Mouse (Mus musculus) forebrain, embryonic 13.5 days (tissue): Measurements from ENCODE around the gene Zfp473. TPM values are rescaled to one million over a fixed set of nuclear protein-coding genes. Genes with fewer than 3 reads are reported as not detected.
A peak's percentile ranks its signal among the peaks of the same experiment; 100 is the strongest.
"Not testable (repeated sequence)": the region's sequence is repeated elsewhere in the genome, so short reads cannot be mapped to it uniquely, and the experiment has no call there.

Experiments
- ATAC-seq: fragments of 200-750 bp; cut with Nextera tagmentation; 2 replicates; pipeline ENCODE4 v1.8.0; 2017
- H3K27ac ChIP-seq: fragments of 300-500 bp; sonication (generic); 2 replicates; pipeline ENCODE4 v1.5.1; 2015; ENCODE audit warnings: inconsistent platforms, mild to moderate bottlenecking, moderate library complexity
- H3K27me3 ChIP-seq: fragments of 300-500 bp; sonication (generic); 2 replicates; pipeline ENCODE4 v1.6.1; 2015; ENCODE audit warnings: mild to moderate bottlenecking, inconsistent platforms
- H3K36me3 ChIP-seq: fragments of 300-500 bp; sonication (generic); 2 replicates; pipeline ENCODE4 v1.6.1; 2015; ENCODE audit warnings: mild to moderate bottlenecking, inconsistent platforms; ENCODE audit not compliant: poor library complexity, severe bottlenecking
- H3K4me1 ChIP-seq: fragments of 300-500 bp; sonication (generic); 2 replicates; pipeline ENCODE4 v1.6.1; 2015; ENCODE audit warnings: inconsistent platforms
- H3K4me2 ChIP-seq: fragments of 300-500 bp; sonication (generic); 2 replicates; pipeline ENCODE4 v1.6.1; 2015; ENCODE audit warnings: inconsistent platforms, mild to moderate bottlenecking, moderate library complexity
- H3K4me3 ChIP-seq: fragments of 300-500 bp; sonication (generic); 2 replicates; pipeline ENCODE4 v1.5.1; 2015; ENCODE audit warnings: mild to moderate bottlenecking, inconsistent platforms
- H3K9ac ChIP-seq: fragments of 300-500 bp; sonication (generic); 2 replicates; pipeline ENCODE4 v1.6.1; 2015; ENCODE audit warnings: mild to moderate bottlenecking, inconsistent platforms
- H3K9me3 ChIP-seq: fragments of 300-500 bp; sonication (generic); replicated peaks from 2 replicates; pipeline ENCODE4 v1.6.1; 2016; ENCODE audit warnings: inconsistent platforms
- WGBS: fragments of 180-500 bp; shearing (Covaris S2); methylation state at CpG from one replicate; pipeline ENCODE4 v1.1.7; 2015; 5-methylcytosine and 5-hydroxymethylcytosine counted together
- polyA plus RNA-seq: library from polyadenylated mRNA; unstranded; fragments of >200 nt; fragmentation: Nextera tagmentation; extraction: Ambion mirVana; gene quantifications from 2 replicates; pipeline ENCODE4 v1.2.1, GENCODE M21; 2015

Zfp473 gene
- 1.4 and 1.6 TPM in 2 replicates for polyA plus RNA-seq

DNA sequence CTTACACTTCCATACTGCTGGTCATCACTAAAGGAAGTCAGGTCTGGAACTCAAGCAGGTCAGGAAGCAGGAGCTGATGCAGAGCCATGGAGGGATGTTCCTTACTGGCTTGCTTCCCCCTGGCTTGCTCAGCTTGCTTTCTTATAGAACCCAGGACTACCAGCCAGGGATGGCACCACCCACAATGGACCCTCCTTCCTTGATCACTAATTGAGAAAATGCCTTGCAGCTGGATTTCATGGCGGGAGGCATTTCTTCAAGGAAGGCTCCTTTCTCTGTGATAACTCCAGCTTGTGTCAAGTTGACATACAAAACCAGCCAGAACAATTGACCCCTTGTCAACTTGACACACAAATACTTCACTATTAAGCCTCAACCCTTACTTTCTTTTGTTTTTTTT, at the start of gene Zfp473:
TSS of gene Zfp473 (minus strand) at position 101 of the 400 bp plus-strand sequence.
- not testable (repeated sequence) for H3K9ac ChIP-seq, H3K4me3 ChIP-seq, H3K27ac ChIP-seq, H3K9me3 ChIP-seq, H3K4me2 ChIP-seq, ATAC-seq, H3K27me3 ChIP-seq
- Histone ChIP-seq H3K4me1 (peaks cover 18% of the 10 kb centered on the region), H3K36me3 (peaks cover 40% of the 10 kb centered on the region)
- WGBS: 71% methylated on average over 1 of the region's 1 CpGs

DNA sequence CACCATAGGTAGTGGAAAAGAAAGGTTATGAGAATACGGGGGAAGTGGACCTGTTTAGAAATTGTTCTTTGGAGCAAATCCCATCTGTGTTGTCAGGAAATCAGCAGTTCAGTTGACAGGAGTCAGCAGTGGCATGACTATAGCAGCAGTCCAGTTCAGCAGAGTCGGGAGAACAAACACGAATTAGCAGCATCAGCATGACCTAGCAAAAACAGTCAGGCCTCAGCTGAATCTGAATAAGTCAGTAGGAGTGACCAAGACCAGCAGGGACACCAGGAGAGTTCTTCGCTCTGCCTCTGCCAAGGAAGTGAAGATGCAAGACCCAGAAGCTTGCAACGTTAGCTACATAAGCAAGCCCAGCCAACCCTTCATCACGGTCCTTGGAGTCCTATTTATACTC, 41.9 kb upstream of the Zfp473 start:
- ATAC-seq: no peak
- no peak overlapping the region for H3K27ac ChIP-seq
- no peaks in the 10 kb centered on the region for H3K4me1 ChIP-seq
- peaks cover 11% of the 10 kb centered on the region; the same call in 1 of the 2 replicates for H3K9me3 ChIP-seq
- no peaks in the 10 kb centered on the region for H3K36me3 ChIP-seq
- no peaks in the 10 kb centered on the region for H3K27me3 ChIP-seq
- 84% methylated on average over 6 of the region's 6 CpGs for WGBS
- no peak overlapping the region for H3K4me2 ChIP-seq
- no peak overlapping the region for H3K9ac ChIP-seq
- H3K4me3 ChIP-seq: no peak overlapping the region

DNA sequence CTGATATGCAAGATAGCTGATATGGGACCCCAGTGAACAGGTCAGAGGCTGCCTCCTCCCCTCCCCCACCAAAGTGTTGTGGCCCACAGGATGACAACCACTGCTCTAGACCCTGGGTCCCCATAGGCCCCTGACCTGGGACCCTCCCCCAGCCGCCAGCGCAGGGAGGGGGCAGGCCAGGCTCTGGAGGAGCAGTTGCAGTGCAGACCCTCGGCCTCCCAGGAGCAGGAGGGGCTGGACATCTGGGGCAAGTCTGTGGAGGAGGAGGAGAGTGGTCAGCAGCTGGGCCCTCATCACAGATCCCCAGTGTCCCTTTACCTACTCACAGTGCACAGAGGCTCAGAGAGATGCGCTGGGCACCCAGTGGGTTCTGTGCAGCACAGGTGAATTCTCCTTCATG, 39.2 kb upstream of the Zfp473 start:
- no peaks in the 10 kb centered on the region for H3K36me3 ChIP-seq
- no peak overlapping the region for H3K4me3 ChIP-seq
- WGBS: 63% methylated on average over 4 of the region's 4 CpGs
- no peak overlapping the region for H3K9ac ChIP-seq
- peaks cover 11% of the 10 kb centered on the region; the same call in 1 of the 2 replicates for H3K9me3 ChIP-seq
- no peaks in the 10 kb centered on the region for H3K4me1 ChIP-seq
- H3K27ac ChIP-seq: no peak overlapping the region
- no peak overlapping the region for H3K4me2 ChIP-seq
- no peaks in the 10 kb centered on the region for H3K27me3 ChIP-seq
- no peak for ATAC-seq

GRCm38 (mm10) chr7:44789531-44789930, 38.7 kb upstream of the Zfp473 start:
- WGBS: 86% methylated on average over 3 of the region's 3 CpGs
- Histone ChIP-seq H3K9me3 (peaks cover 11% of the 10 kb centered on the region; the same call in 1 of the 2 replicates), H3K27ac (no peak overlapping the region), H3K9ac (no peak overlapping the region), H3K27me3 (no peaks in the 10 kb centered on the region), H3K4me2 (no peak overlapping the region), H3K4me3 (no peak overlapping the region), H3K4me1 (no peaks in the 10 kb centered on the region), H3K36me3 (no peaks in the 10 kb centered on the region)
- ATAC-seq: no peak

GRCm38 (mm10) chr7:44780101-44780500, 29.3 kb upstream of the Zfp473 start:
- H3K27ac ChIP-seq: no peak overlapping the region
- no peaks in the 10 kb centered on the region for H3K9me3 ChIP-seq
- no peaks in the 10 kb centered on the region for H3K4me1 ChIP-seq
- 91% methylated on average over 8 of the region's 8 CpGs for WGBS
- H3K4me2 ChIP-seq: no peak overlapping the region
- no peak overlapping the region for H3K4me3 ChIP-seq
- H3K36me3 ChIP-seq: peaks cover 22% of the 10 kb centered on the region
- no peak overlapping the region for H3K9ac ChIP-seq
- ATAC-seq: no peak
- H3K27me3 ChIP-seq: no peaks in the 10 kb centered on the region

- H3K36me3 ChIP-seq: peaks cover 42% of the 10 kb centered on the region
- no peaks in the 10 kb centered on the region for H3K27me3 ChIP-seq
- 93% methylated on average over 9 of the region's 9 CpGs for WGBS
- no peak overlapping the region for H3K27ac ChIP-seq
- H3K9me3 ChIP-seq: no peaks in the 10 kb centered on the region
- ATAC-seq: no peak
- H3K9ac ChIP-seq: no peak overlapping the region
- H3K4me3 ChIP-seq: no peak overlapping the region
- no peak overlapping the region for H3K4me2 ChIP-seq
- H3K4me1 ChIP-seq: no peaks in the 10 kb centered on the region
Measured at GRCm38 (mm10) chr7:44776849-44777498, 26.1 kb upstream of the Zfp473 start.

DNA sequence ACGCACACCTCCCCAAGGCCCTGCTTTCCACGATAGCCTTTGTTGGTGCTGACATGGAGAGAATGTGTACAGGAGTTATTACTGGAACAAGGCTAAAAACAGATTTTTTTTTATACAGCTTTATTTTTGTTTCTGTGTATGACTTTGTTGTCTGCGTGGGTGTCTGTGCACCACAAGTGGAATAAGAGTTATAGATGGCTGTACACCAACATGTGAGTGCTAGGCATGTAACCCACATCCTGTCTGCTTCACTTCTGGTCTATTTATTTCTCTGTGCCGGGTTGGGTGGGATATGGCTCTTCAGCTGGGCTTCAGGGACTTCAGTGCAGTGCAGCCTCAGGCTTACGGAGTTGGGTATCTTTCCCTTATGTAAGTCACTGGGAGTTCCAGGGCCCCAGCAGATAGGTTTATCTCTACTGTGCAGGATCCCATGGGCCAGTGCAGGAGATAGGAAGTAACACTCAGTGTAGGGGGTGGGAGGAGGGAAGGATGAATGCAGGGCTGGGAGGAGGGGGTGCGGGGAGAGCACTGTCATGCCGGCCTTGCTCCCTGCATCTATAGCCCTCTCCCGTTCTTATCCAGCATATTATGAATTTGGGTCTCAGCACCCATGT, 21.8 kb upstream of the Zfp473 start:
- ATAC-seq: no peak

GRCm38 (mm10) chr7:44770046-44770578, 19.3 kb upstream of the Zfp473 start:
- H3K4me2 ChIP-seq: no peak overlapping the region
- no peaks in the 10 kb centered on the region for H3K27me3 ChIP-seq
- no peaks in the 10 kb centered on the region for H3K9me3 ChIP-seq
- no peak overlapping the region for H3K4me3 ChIP-seq
- peaks cover 84% of the 10 kb centered on the region for H3K36me3 ChIP-seq
- H3K9ac ChIP-seq: no peak overlapping the region
- 17% methylated on average over 6 of the region's 6 CpGs for WGBS
- no peak for ATAC-seq
- no peak overlapping the region for H3K27ac ChIP-seq
- H3K4me1 ChIP-seq: no peaks in the 10 kb centered on the region

More for the DNA sequence above, 21.8 kb upstream of the Zfp473 start:
- no peak overlapping the region for H3K27ac ChIP-seq
- H3K4me2 ChIP-seq: no peak overlapping the region
- H3K9me3 ChIP-seq: no peaks in the 10 kb centered on the region
- H3K4me3 ChIP-seq: no peak overlapping the region
- no peak overlapping the region for H3K9ac ChIP-seq
- H3K4me1 ChIP-seq: no peaks in the 10 kb centered on the region
- H3K36me3 ChIP-seq: peaks cover 80% of the 10 kb centered on the region
- H3K27me3 ChIP-seq: no peaks in the 10 kb centered on the region
- 90% methylated on average over 8 of the region's 8 CpGs for WGBS

DNA sequence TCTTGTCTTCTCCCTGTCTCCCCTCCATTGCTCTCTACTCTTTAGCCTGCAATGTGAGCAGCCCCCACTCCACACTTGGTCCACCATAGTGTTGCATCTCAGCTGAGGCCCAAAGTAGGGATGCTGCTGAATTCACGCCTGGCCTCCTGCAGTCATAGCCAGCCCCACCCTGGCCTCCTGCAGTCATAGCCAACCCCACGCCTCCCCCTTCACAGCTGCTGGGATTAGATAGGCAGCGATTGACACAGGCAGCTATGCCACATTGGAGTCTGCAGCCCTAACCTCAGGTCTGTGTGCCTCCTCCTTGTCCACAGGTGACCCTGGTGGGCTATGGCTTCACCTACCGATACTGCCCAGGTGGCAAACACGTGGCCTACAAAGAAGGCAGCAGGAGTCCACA, 17.3 kb upstream of the Zfp473 start:
- Histone ChIP-seq H3K27ac (no peak overlapping the region), H3K4me3 (no peak overlapping the region), H3K36me3 (peaks cover 88% of the 10 kb centered on the region), H3K27me3 (no peaks in the 10 kb centered on the region), H3K9me3 (no peaks in the 10 kb centered on the region), H3K4me2 (no peak overlapping the region), H3K9ac (no peak overlapping the region), H3K4me1 (no peaks in the 10 kb centered on the region)
- 89% methylated on average over 5 of the region's 5 CpGs for WGBS
- ATAC-seq: no peak

DNA sequence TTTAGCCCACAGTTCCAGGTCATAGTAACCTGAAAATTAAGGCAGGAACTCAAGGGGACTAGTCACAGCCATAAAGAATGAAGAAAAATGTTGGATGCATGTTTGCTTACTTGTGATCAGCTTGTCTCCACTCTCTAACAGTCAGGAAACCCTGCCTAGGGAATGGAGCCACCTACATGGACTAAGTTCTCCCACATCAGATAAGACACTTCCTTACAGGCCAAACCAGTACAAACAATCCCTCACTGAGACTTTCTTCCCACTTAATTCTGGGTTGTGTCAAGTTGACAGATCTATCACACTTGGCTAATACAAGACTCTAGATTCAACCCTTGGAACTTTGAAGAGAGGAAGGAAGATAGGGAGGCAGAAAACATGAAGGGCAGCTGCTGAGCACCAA, 9.5 kb upstream of the Zfp473 start:
- H3K27me3 ChIP-seq: no peaks in the 10 kb centered on the region
- no peak overlapping the region for H3K4me2 ChIP-seq
- no peak for ATAC-seq
- H3K4me1 ChIP-seq: no peaks in the 10 kb centered on the region
- H3K36me3 ChIP-seq: peaks cover 89% of the 10 kb centered on the region
- H3K9me3 ChIP-seq: no peaks in the 10 kb centered on the region
- H3K27ac ChIP-seq: no peak overlapping the region
- no peak overlapping the region for H3K4me3 ChIP-seq
- H3K9ac ChIP-seq: no peak overlapping the region

DNA sequence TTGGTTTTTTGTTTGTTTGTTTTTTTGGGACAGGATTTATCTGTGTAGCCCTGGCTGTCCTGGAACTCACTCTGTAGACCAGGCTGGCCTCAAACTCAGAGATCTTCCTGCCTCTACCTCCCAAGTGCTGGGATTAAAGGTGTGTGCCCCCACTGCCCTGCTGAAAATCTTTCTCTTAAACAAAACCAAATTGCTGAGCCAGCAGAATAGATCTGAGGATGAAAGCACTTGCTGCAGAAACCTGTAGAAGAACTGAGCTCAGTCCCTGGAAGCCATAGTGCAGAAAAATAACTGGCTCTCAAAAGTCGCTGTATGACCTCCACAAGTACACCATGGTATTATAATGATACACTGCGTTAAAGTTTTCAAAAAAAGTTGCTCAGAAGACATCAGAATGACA, 6.3 kb upstream of the Zfp473 start:
- no peak overlapping the region for H3K27ac ChIP-seq
- no peaks in the 10 kb centered on the region for H3K27me3 ChIP-seq
- WGBS: 91% methylated on average over 2 of the region's 2 CpGs

DNA sequence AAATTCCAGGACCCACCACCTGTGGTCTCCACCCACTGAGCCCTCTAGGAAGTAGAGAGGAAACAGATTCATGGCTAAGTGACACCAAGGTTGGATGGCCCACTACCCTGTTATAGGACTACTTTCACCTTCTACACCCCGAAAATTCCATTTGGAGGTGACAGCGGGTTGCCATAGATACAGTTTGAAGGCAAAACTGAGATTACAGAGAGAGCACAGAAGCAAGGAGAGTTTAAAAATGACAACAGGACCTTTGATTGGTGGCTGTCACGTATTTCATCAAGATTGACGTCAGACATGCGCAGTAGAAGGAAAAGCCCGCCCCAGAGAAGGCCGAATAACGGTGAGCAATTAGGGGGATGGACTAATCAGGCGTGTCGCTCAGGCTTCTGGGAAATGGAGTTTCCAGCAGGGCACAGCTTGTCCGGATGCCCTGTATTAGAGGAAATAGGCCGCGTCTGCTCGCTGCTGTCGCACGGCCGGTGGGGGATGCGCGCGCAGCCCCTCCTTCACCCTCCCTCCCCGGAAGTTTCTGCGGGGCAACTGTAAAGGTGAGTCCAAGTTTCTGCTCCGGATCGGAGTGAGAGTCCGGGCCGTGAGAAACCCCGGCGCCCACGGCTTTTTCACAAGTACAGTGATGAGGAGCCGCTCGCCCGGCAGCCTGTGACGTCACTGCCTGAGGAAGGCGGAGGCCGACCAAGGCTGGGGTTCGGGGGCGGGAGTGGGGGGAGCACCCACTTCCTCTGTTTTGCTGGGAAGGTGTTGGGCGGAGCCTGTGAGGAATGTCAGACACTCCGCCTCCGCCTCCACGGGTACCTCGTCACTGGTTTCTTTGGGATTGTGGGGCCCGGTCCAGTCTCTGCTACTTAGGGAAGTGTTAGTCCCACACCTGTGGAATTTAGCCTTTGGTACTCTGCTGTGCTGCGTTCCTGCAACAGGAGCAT, 2.5 kb downstream of the Zfp473 start, which contains the start of gene Vrk3:
TSS of gene Vrk3 (plus strand) at position 313 of the 944 bp plus-strand sequence.
- peak within 1 kb of the TSS; percentile 75 for H3K4me2 ChIP-seq
- peak within 1 kb of the TSS; percentile 75 for H3K27ac ChIP-seq
- H3K27me3 ChIP-seq: no peaks in the 10 kb centered on the region
- peak; percentile 97 for ATAC-seq
- peak within 1 kb of the TSS; percentile 67 for H3K4me3 ChIP-seq
- peak within 1 kb of the TSS; percentile 64 for H3K9ac ChIP-seq
- no peaks in the 10 kb centered on the region for H3K9me3 ChIP-seq
- peaks cover 15% of the 10 kb centered on the region for H3K36me3 ChIP-seq
- peaks cover 30% of the 10 kb centered on the region for H3K4me1 ChIP-seq
- WGBS: under 1% methylated on average over 44 of the region's 44 CpGs

More for the DNA sequence above, 6.3 kb upstream of the Zfp473 start:
- Histone ChIP-seq H3K4me3 (no peak overlapping the region), H3K4me1 (no peaks in the 10 kb centered on the region), H3K9me3 (no peaks in the 10 kb centered on the region), H3K36me3 (peaks cover 96% of the 10 kb centered on the region), H3K9ac (no peak overlapping the region), H3K4me2 (no peak overlapping the region)
- ATAC-seq: no peak
